Comparison of ENCODE assay signal across 9 mouse cellular contexts in the genomic region with DNA sequence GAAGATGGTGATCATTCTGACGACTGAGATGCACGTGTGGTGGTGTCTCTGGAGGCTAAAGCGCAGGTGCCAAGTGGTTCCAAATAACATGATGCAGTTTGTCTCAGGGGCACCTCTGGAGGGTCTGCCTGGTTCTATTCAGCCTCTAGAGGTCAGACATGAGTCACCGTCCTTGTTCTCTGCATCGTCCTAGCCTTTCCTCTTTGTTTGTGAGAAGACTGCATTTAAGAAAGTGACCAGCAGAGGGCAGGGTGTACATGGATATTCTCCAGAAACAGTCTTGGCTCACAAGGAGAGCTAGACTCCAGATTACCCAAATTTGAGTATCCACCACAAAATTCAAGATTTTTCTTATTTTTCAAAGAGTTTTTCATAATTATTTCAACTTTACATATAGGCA. TPM values are rescaled to one million over a fixed set of nuclear protein-coding genes. Genes with fewer than 3 reads are reported as not detected.
A peak's percentile ranks its signal among the peaks of the same experiment; 100 is the strongest.
DNase-seq lines count a peak whose midpoint lies in the region; ATAC-seq lines count a peak whose summit lies in the region.
"Had no signal": no experiment of that assay in that cellular context is flagged by ENCODE, and none has a peak within 500 bp of the region (broad histone marks: within the 10 kb centered on the region; RNA-seq: fewer than 3 reads in every experiment).

No protein-coding gene starts in this region.

- no peak overlapping the region for H3K27ac ChIP-seq in neural tube, embryonic 15.5 days (replicated peaks)
- H3K27ac ChIP-seq: stomach, embryonic 15.5 days had no signal

- peak; percentile 63 for DNase-seq in layer of hippocampus, adult 11-12 months (ENCODE audit: low spot score)
- DNase-seq in layer of hippocampus, adult 9-10 months (ENCODE audit: low spot score) = no peak
- DNase-seq in MEL-GATA-1-ER (ENCODE audit: extremely low read depth, low read depth) = peak; percentile 47
- DNase-seq in brain, adult 2 months (ENCODE audit: low read depth, low spot score) = peak; percentile 66
- peak; percentile 6 to 8 for DNase-seq in frontal cortex, postnatal 10 days (ENCODE audit: low spot score in 2 of 2)
- peak; percentile 24 for DNase-seq in lung, postnatal 14 days

- no peaks in the 10 kb centered on the region for H3K4me1 ChIP-seq in neural tube, embryonic 15.5 days
- H3K4me1 ChIP-seq: stomach, embryonic 15.5 days had no signal

- no peak overlapping the region for H3K4me3 ChIP-seq in neural tube, embryonic 15.5 days (replicated peaks)
- H3K4me3 ChIP-seq: stomach, embryonic 15.5 days had no signal

- H3K9ac ChIP-seq in neural tube, embryonic 15.5 days (replicated peaks) = no peak overlapping the region
- H3K9ac ChIP-seq: stomach, embryonic 15.5 days had no signal

- H3K9me3 ChIP-seq in neural tube, embryonic 15.5 days (replicated peaks) = no peaks in the 10 kb centered on the region
- H3K9me3 ChIP-seq: stomach, embryonic 15.5 days had no signal

- WGBS in neural tube, embryonic 15.5 days = 54% methylated on average over 5 of the region's 5 CpGs

- H3K27me3 ChIP-seq in neural tube, embryonic 15.5 days (replicated peaks) = no peaks in the 10 kb centered on the region
- H3K27me3 ChIP-seq: stomach, embryonic 15.5 days had no signal

- no peak overlapping the region for H3K4me2 ChIP-seq in neural tube, embryonic 15.5 days
- H3K4me2 ChIP-seq: stomach, embryonic 15.5 days had no signal

- no peaks in the 10 kb centered on the region for H3K36me3 ChIP-seq in neural tube, embryonic 15.5 days
- H3K36me3 ChIP-seq: stomach, embryonic 15.5 days had no signal

- no peak for ATAC-seq in neural tube, embryonic 15.5 days (ENCODE audit: low FRiP score)

RNA-seq across cellular contexts. Expression of a gene that starts 15.3 kb away (rescaled TPM):
- not detected in 2 replicates for polyA plus RNA-seq in neural tube, embryonic 15.5 days (2015; fragmentation: Nextera tagmentation; extraction: Ambion mirVana)
- polyA plus RNA-seq: lung, embryonic 16.5 days; stomach, embryonic 15.5 days had no signal

RNA-seq across cellular contexts. Expression of a gene that starts 42.3 kb away (rescaled TPM):
- polyA plus RNA-seq in neural tube, embryonic 15.5 days (2015; fragmentation: Nextera tagmentation; extraction: Ambion mirVana) = not detected in 2 replicates
- polyA plus RNA-seq: lung, embryonic 16.5 days; stomach, embryonic 15.5 days had no signal
